Mouse (Mus musculus) spleen, adult 12 weeks (tissue): ENCODE results near the gene Neurod4.
"Not testable (repeated sequence)": the region's sequence is repeated elsewhere in the genome, so short reads cannot be mapped to it uniquely, and the experiment has no call there.

Experiments
- DNase-seq: peaks from one replicate; pipeline ENCODE4 v3.0.0; 2022; ENCODE audit warnings: low spot score

Gene Neurod4

DNA sequence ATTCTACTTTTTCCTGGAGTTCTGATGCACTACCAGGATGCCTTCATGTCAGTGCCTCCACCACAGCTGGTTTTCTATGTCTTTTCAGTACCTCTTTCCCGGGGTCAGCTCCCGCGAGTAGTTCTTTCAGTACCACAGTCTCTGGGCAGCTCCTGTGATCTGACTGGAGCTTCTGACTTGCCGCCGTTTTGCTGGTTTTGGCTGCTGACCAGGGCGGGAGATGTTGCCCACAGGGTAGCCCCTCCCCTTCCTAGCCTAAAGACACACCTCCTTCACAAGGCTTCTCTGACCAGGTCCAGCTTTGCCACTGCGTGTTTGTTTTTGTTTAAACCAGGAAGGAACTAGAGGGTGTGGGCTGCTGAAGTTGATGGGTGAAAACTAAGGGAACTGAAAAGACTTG is at the start of gene Neurod4:
Gene Neurod4, minus strand, starts transcription at position 175 of the 400 bp plus-strand sequence.
- no peak for DNase-seq

- no peak for DNase-seq
Observed at GRCm38 (mm10) chr10:130324243-130324642, 44.2 kb upstream of the Neurod4 start.

DNA sequence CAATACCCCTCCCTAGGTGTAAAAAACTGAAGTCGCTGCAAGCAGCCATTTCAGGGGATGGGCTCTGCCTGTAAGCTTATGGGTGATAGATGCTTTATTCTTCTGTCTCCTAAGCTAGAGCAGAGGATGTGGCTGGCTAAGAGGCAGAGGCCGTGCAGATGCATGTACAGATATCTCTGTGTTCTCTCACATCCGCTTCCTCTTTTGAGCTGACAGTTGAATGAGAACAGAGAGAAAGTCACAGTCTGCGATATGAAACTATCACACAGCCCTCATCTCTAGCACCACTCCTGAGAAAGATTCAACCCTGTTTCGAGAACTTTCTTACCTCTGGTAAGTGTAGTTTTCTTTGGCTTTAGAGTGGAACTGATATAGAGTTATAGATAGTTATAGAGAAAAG is 42.6 kb upstream of the Neurod4 start, which contains the start of gene Tespa1:
Gene Tespa1, plus strand, starts transcription at position 234 of the 400 bp plus-strand sequence.
- DNase-seq: peak; percentile 19

GRCm38 (mm10) chr10:130322062-130322461 is 42.0 kb upstream of the Neurod4 start:
- DNase-seq: no peak

DNA sequence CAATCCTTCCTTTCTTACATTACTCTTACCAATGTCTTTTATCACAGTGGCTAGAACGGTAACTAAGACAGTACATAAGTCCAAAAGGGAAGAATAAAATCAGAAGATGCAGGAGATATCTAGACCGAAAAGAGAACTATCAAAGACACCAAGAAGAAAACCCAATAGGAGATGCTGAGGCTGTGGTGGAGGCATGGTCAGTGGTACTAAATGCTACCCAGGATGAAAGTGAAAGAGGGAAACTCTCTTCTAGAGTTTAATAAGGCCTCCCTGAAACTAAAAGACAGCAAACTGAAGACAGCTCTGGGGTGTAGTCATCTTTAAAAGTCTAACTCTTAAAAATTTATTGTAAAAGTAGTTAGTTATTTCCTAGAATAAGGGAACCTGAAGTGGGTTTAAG is 40.7 kb upstream of the Neurod4 start:
- no peak for DNase-seq

DNA sequence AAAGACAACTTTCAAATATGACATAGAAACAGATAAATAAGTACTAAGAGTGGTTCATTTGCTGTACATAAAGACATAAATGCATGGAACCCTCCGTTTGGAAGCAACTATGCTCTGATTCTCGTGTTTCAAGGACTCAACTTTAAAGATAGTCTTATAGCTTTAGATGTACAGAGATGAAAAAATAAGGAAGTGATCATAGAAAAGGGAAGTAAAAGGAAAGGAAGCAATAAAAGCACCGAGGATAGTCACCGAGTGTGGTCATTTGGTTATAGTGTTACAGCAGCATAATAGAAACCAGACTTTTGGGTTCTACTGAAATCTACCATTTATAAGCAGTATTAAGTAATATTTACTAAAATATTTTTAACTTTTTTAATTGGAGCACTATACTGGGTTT is 38.7 kb upstream of the Neurod4 start:
- no peak for DNase-seq

DNA sequence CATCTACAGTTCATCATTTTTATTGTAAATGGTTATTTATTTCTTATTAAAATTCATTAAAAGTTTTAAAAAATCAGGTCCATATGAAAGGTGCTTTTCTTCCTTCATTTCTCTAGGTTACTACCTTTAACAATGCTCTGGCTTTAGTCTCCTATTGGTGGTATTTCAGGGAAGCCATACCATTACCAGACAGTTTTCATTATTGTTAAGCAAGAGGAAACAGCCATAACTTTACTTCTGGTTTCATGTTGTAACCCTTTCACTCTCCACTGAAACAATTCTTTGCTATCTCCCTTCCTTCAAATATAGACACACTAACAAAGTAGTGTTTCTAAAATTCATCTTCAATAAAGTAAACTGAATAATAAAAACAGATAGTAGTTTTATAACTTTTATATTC is 35.8 kb upstream of the Neurod4 start:
- no peak for DNase-seq

DNA sequence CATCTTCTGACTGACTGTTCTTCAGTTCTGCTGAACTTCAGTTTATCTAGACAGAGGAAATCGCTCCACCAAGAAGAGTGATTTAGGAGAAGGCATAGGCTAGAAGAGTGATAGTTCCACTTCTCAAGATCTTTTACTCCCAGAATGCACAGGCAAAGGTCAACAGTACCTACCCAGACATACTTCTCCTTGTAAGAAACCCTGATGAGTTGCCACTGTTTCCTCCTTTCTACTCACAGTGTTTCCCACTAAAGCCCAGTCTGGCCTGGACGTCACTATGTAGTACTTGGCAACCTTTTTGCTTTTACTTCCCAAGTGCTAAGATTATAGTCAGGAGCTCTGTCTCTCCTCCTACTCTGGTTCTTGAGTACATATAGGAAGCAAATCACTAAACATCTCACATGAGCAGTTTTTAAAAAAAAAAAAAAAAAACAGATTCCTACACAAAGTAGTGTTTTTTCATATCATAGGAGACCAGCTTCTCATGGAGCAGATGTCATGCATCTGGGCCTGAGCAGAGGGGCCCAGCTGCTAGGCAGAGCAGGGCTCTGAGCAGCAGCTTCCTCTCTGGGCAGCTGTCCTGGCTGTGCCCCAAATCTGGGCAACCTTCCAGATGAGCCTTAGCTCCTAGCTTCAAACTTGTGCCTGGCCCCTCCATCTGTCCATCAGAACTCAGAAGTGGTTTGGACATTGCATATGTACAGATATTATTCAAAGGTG is 34.2 kb upstream of the Neurod4 start:
- no peak for DNase-seq

- DNase-seq: no peak
Observed at GRCm38 (mm10) chr10:130313531-130313930, 33.5 kb upstream of the Neurod4 start.

GRCm38 (mm10) chr10:130311534-130312227 is 31.6 kb upstream of the Neurod4 start:
- no peak for DNase-seq

DNA sequence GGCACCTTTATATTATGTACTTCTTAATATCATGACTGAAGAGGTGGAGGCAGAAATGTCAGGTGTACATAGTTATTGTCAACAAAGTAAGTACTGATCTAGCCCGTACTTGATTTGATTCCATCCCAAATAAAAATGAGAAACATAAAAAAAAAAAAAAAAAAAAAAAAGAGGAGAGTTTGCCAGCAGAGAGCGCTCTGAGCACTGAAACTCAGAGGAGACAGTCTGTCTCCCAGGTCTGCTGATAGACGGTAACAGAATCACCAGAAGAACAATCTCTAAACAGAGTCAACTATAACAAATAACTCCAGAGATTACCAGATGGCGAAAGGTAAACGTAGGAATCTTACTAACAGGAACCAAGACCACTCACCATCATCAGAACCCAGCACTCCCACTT is 24.1 kb upstream of the Neurod4 start:
- DNase-seq: not testable (repeated sequence)

GRCm38 (mm10) chr10:130298748-130299147 is 18.7 kb upstream of the Neurod4 start:
- DNase-seq: not testable (repeated sequence)

DNA sequence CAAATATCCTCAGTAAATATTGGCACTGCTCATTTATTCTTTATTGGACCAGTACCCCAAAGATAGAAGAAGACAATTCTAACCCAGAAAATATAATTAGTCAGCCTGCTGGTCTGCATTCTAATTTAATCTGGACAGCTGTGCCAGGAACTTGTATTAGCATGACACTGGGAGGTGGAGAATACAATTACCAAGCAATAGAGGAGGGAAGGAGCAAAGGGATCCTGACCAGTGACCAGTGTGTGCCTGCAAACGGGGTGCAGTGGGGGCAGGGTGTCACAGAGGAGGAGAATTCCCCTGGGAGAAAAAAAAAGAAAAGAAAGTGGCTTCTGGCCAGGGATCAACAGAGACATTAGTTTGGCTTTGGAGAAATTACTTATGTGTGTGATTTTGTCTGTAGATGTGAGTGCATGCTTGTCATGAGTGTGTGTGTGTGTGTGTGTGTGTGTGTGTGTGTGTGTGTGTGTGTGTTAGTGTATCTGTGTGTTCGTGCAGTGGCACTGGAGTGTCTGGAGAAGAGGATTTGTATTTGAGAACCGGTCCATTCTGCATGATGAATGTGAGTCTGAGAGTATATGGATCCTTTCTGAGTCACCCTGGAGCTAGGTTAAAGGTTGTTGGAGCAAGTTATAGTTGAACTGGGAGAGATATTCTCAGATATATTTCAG is 13.8 kb upstream of the Neurod4 start:
- no peak for DNase-seq

DNA sequence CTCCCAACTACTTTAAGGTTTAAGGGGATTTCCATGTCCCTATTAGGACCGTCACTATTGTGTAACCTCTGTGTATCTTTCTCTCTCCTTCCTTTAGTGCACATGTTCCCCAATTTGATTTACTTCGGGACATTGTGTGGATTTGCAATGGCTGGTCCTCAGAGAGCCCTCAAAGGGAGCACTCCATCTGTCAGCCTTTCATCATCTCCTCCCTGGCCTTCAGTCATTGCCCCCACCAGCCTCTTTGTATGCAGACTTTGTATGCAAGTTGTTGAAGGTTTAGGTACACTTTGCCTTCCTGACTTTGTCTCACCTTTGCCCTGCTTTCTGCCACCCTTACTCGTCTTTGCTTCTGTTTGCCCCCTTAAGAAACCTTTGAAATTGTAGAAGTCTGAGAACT is 8.0 kb upstream of the Neurod4 start:
- no peak for DNase-seq

- no peak for DNase-seq
Observed at GRCm38 (mm10) chr10:130287201-130287600, 7.2 kb upstream of the Neurod4 start.

GRCm38 (mm10) chr10:130281982-130282449 is 2.0 kb upstream of the Neurod4 start:
- no peak for DNase-seq

- DNase-seq: no peak
Observed at GRCm38 (mm10) chr10:130276496-130276895, 3.5 kb downstream of the Neurod4 start.

DNA sequence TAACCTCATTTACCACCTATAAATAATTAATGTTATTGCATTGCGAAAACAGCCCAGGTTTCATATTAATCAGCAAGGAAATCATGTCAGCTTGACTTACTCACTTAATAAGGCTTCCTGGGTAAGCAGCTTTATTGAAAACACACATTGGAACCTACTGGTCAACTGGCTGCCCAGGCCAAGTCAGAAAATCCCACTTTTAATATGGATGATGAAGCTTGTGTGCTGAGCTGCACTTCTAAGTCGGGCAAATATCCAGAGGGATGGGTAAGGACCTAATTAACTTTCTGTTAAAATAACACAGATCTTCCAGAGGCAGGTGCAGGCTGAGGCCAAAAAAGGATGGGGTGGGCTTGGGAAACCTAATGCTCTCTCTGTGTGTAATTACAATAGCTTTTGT is 4.3 kb downstream of the Neurod4 start:
- no peak for DNase-seq

- DNase-seq: no peak
Observed at GRCm38 (mm10) chr10:130263203-130263602, 16.8 kb downstream of the Neurod4 start.

- no peak for DNase-seq
Observed at GRCm38 (mm10) chr10:130259483-130259882, 20.6 kb downstream of the Neurod4 start.

- no peak for DNase-seq
Observed at GRCm38 (mm10) chr10:130244271-130244670, 35.8 kb downstream of the Neurod4 start.

- no peak for DNase-seq
Observed at GRCm38 (mm10) chr10:130238318-130239209, 41.5 kb downstream of the Neurod4 start.
